Mouse (Mus musculus) stomach, postnatal 0 days (tissue): ENCODE results near the gene Asb1.

ENCODE experiments used
- CTCF ChIP-seq: IDR thresholded peaks from 2 replicates; pipeline ENCODE4 v1.5.1; 2016; ENCODE audit warnings: antibody characterized with exemption, low read depth, mild to moderate bottlenecking, moderate library complexity
- EP300 ChIP-seq: optimal IDR thresholded peaks from 2 replicates; pipeline ENCODE3; 2016; ENCODE audit warnings: antibody characterized with exemption

- TF ChIP-seq CTCF (no peak), EP300 (no peak)
Measured at GRCm38 (mm10) chr1:91581206-91581605, 40.9 kb downstream of the Asb1 start.
